Mouse (Mus musculus) cerebellum, adult 2 months (tissue): ENCODE measurements around the gene Pik3r2.

Source experiments
- CTCF ChIP-seq: fragments of 200-500 bp; IDR thresholded peaks from 2 replicates; pipeline ENCODE4 v1.5.1; 2011; ENCODE audit warnings: low read depth, mild to moderate bottlenecking, control low read depth, low read length, moderate library complexity, borderline replicate concordance; ENCODE audit not compliant: insufficient read depth
- POLR2A ChIP-seq: fragments of 200-500 bp; IDR thresholded peaks from 2 replicates; pipeline ENCODE4 v1.6.1; 2011; ENCODE audit warnings: low read length, control low read depth, borderline replicate concordance; ENCODE audit not compliant: insufficient read depth

- TF ChIP-seq CTCF = no peak
- TF ChIP-seq POLR2A = no peak
These were observed 30.0 kb upstream of the Pik3r2 start for GRCm38 (mm10) chr8:70806541-70806940.
